Mouse (Mus musculus) lung, embryonic 14.5 days (tissue): ENCODE data around the gene Ptbp3. TPM values are rescaled to one million over a fixed set of nuclear protein-coding genes. Genes with fewer than 3 reads are reported as not detected.

ENCODE experiments used
- ATAC-seq: fragments of 200-750 bp; cut with Nextera tagmentation; 2 replicates; pipeline ENCODE4 v1.8.0; 2017; ENCODE audit warnings: mild to moderate bottlenecking, moderate TSS enrichment, moderate library complexity; ENCODE audit not compliant: insufficient read depth
- DNase-seq: peaks from one replicate; pipeline ENCODE4 v3.0.0-alpha.2; 2015
- H3K27ac ChIP-seq: fragments of 300-500 bp; sonication (generic); 2 replicates; pipeline ENCODE4 v1.5.1; 2014; ENCODE audit warnings: low read depth, mild to moderate bottlenecking, moderate library complexity
- H3K27me3 ChIP-seq: fragments of 300-500 bp; sonication (generic); 2 replicates; pipeline ENCODE4 v1.6.1; 2014; ENCODE audit warnings: low read length, control low read depth; ENCODE audit not compliant: insufficient read depth
- H3K36me3 ChIP-seq: fragments of 300-500 bp; sonication (generic); 2 replicates; pipeline ENCODE4 v1.6.1; 2014; ENCODE audit warnings: control low read depth; ENCODE audit not compliant: insufficient read depth
- H3K4me1 ChIP-seq: fragments of 300-500 bp; sonication (generic); 2 replicates; pipeline ENCODE4 v1.6.1; 2014; ENCODE audit warnings: antibody characterized with exemption, control low read depth; ENCODE audit not compliant: insufficient read depth
- H3K4me2 ChIP-seq: fragments of 300-500 bp; sonication (generic); 2 replicates; pipeline ENCODE4 v1.6.1; 2014; ENCODE audit warnings: mild to moderate bottlenecking
- H3K4me3 ChIP-seq: fragments of 300-500 bp; sonication (generic); 2 replicates; pipeline ENCODE4 v1.5.1; 2014; ENCODE audit warnings: low read depth, low read length
- H3K9ac ChIP-seq: fragments of 300-500 bp; sonication (generic); 2 replicates; pipeline ENCODE4 v1.6.1; 2014
- H3K9me3 ChIP-seq: fragments of 300-500 bp; sonication (generic); 2 replicates; pipeline ENCODE4 v1.6.1; 2016; ENCODE audit warnings: low read depth, low read length, control low read depth
- CTCF ChIP-seq: IDR thresholded peaks from 2 replicates; pipeline ENCODE4 v1.5.1; 2016; ENCODE audit warnings: antibody characterized with exemption, low read depth
- WGBS: fragments of 180-500 bp; shearing (Covaris S2); extraction: QIAGEN DNeasy Blood & Tissue Kit; methylation state at CpG from one replicate; pipeline ENCODE4 v1.1.7; 2014; 5-methylcytosine and 5-hydroxymethylcytosine counted together
- polyA plus RNA-seq: library from polyadenylated mRNA; unstranded; fragments of >200 nt; fragmentation: Nextera tagmentation; extraction: Ambion mirVana; gene quantifications from 2 replicates; pipeline ENCODE4 v1.2.1, GENCODE M21; 2014

The Ptbp3 gene
- polyA plus RNA-seq, result 69.6 and 74.6 TPM in 2 replicates

DNA sequence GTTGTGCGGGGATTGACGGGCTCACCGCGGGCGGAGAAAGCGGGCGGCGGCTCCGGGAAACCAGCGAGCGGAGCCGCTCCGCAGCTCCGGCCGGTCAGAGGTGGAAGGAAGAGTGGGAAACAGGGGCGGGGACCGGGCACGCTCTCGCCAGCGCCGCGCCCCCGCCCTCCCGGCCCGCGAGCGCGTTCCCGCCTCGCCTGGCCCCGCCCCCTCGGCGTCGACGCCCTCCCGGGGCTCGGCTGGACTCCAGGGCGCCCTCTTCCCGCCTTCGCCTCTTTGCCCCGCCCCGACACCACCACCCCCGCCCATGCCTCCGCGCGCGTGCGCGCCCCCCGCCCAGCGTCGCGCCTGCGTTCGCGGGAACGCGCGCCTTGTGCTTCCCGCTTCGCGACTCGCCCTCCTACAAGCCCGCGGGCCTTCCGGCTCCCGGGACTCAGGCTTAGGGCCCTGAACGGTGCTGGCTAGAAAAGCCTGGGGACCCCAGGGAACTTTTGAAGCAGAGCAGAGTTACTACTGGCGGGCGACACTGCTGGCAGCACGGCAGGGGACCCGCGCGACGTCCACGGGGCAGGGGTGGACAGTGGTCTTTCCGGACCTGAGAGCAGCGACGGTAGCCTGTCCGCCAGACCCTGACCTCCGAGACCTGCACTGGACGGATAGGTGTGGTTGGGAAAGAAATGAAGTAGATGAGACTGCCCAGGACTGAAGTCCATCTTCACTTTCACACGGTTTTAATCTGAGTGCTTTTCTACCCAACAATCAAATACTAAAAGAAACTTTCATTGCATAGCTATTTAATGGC lies at the start of gene Ptbp3:
Ptbp3 (minus strand) TSS at position 190 of the 802 bp plus-strand sequence.
- Histone ChIP-seq H3K27me3 (no peaks in the 10 kb centered on the region), H3K27ac (peak within 1 kb of the TSS; percentile 96), H3K9me3 (no peaks in the 10 kb centered on the region), H3K4me2 (peak within 1 kb of the TSS; percentile 80), H3K4me3 (peak within 1 kb of the TSS; percentile 94), H3K9ac (peak within 1 kb of the TSS; percentile 94), H3K36me3 (no peaks in the 10 kb centered on the region), H3K4me1 (peaks cover 8% of the 10 kb centered on the region; the same call in 1 of the 2 replicates)
- ATAC-seq (peak; percentile 92), DNase-seq (peak; percentile 97)
- WGBS, result under 1% methylated on average over 55 of the region's 83 CpGs
- no peak for TF ChIP-seq CTCF

DNA sequence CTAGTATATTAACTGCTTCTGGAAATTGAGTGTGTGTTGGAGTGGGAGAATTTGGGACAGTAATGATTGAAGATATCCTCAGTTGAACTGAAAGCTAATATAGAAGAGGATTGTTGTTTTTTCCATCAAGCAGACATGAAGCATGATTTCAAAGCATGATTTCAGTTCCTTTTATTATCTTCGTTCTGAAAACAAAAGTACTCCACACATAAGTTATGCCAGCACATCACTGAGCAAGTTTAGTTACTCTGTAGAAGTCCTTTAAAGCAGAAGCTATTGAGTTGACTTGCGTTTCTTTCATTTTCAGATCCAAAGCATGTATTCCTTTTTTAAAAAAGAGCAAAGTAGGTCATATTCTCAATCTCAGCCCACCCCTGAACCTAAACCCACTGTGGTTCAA lies 47.4 kb upstream of the Ptbp3 start:
- no peaks in the 10 kb centered on the region for H3K27me3 ChIP-seq
- no peak overlapping the region for H3K27ac ChIP-seq
- H3K9ac ChIP-seq, result no peak overlapping the region
- ATAC-seq (no peak), DNase-seq (no peak)
- H3K4me2 ChIP-seq, result no peak overlapping the region
- 86% methylated on average over 2 of the region's 2 CpGs for WGBS
- H3K36me3 ChIP-seq, result no peaks in the 10 kb centered on the region
- TF ChIP-seq CTCF, result no peak
- no peaks in the 10 kb centered on the region for H3K4me1 ChIP-seq
- no peaks in the 10 kb centered on the region for H3K9me3 ChIP-seq
- H3K4me3 ChIP-seq, result no peak overlapping the region

- no peak for TF ChIP-seq CTCF
- DNase-seq, result no peak
- no peaks in the 10 kb centered on the region for H3K4me1 ChIP-seq
Observed at GRCm38 (mm10) chr4:59594614-59595013, 45.5 kb upstream of the Ptbp3 start.

GRCm38 (mm10) chr4:59587872-59588226 lies 38.7 kb upstream of the Ptbp3 start:
- no peaks in the 10 kb centered on the region for H3K4me1 ChIP-seq
- H3K4me3 ChIP-seq, result no peak overlapping the region
- 95% methylated on average over 1 of the region's 1 CpGs for WGBS
- ATAC-seq, result no peak
- H3K27me3 ChIP-seq, result no peaks in the 10 kb centered on the region
- H3K4me2 ChIP-seq, result no peak overlapping the region
- no peaks in the 10 kb centered on the region for H3K36me3 ChIP-seq
- no peaks in the 10 kb centered on the region for H3K9me3 ChIP-seq
- H3K27ac ChIP-seq, result no peak overlapping the region
- DNase-seq, result no peak
- TF ChIP-seq CTCF, result no peak
- H3K9ac ChIP-seq, result no peak overlapping the region

More at GRCm38 (mm10) chr4:59594614-59595013, 45.5 kb upstream of the Ptbp3 start:
- no peak overlapping the region for H3K9ac ChIP-seq
- H3K36me3 ChIP-seq, result no peaks in the 10 kb centered on the region
- no peak for ATAC-seq
- H3K4me3 ChIP-seq, result no peak overlapping the region
- H3K4me2 ChIP-seq, result no peak overlapping the region
- WGBS, result 58% methylated on average over 2 of the region's 2 CpGs
- no peak overlapping the region for H3K27ac ChIP-seq
- H3K27me3 ChIP-seq, result no peaks in the 10 kb centered on the region
- no peaks in the 10 kb centered on the region for H3K9me3 ChIP-seq

GRCm38 (mm10) chr4:59587215-59587871 lies 38.2 kb upstream of the Ptbp3 start:
- WGBS, result 54% methylated on average over 2 of the region's 2 CpGs
- H3K9me3 ChIP-seq, result no peaks in the 10 kb centered on the region

DNA sequence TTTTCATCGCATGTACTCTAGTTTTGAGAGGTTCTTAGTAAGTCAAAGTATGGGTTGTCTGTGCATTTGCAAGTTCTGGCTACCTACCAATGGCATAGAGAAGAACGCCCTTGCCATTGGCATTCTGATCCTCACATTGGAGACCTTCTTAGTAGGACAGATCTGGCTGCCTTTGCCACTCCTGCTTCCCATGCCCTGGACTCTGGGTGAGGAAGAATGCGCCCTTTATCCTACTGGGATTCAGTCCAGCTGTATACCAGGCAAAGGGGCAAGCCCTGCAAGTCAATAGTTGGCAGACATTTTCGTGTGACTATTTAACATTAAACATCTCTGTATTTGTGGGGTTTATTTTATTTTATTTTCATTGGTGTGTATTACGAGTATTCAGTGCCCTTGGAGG lies 35.9 kb upstream of the Ptbp3 start:
- no peaks in the 10 kb centered on the region for H3K9me3 ChIP-seq
- WGBS, result 75% methylated on average over 5 of the region's 5 CpGs
- no peak overlapping the region for H3K9ac ChIP-seq
- H3K4me1 ChIP-seq, result no peaks in the 10 kb centered on the region; the same call in 1 of the 2 replicates
- ATAC-seq (no peak), DNase-seq (no peak)
- no peaks in the 10 kb centered on the region for H3K27me3 ChIP-seq
- no peak for TF ChIP-seq CTCF
- H3K27ac ChIP-seq, result no peak overlapping the region
- no peaks in the 10 kb centered on the region for H3K36me3 ChIP-seq
- no peak overlapping the region for H3K4me2 ChIP-seq
- H3K4me3 ChIP-seq, result no peak overlapping the region

More at GRCm38 (mm10) chr4:59587215-59587871, 38.2 kb upstream of the Ptbp3 start:
- ATAC-seq, result no peak
- H3K27ac ChIP-seq, result no peak overlapping the region
- no peak overlapping the region for H3K4me3 ChIP-seq
- no peak overlapping the region for H3K4me2 ChIP-seq
- no peaks in the 10 kb centered on the region for H3K36me3 ChIP-seq
- no peak for DNase-seq
- H3K4me1 ChIP-seq, result no peaks in the 10 kb centered on the region
- no peak for TF ChIP-seq CTCF
- no peaks in the 10 kb centered on the region for H3K27me3 ChIP-seq
- H3K9ac ChIP-seq, result no peak overlapping the region

DNA sequence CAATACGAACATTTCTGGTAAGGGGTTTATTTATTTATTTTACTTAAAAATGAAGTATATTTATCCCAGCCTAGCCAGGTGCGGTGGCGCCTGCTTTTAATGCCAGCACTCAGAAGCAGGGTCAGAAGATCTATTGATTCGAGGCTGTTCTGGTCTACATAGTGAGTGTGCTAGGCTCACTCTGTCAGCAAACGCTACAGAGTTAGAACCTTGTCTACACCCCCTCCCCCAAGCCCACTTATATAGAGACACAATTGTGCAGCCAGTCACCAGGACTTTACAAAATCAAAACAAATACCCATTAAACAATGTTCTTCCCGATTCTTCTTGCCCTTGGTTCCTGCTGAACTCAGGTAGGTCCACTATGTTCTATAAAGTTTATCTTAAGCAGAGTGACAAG lies 33.0 kb upstream of the Ptbp3 start:
- no peak for TF ChIP-seq CTCF
- Histone ChIP-seq H3K27me3 (no peaks in the 10 kb centered on the region), H3K4me1 (no peaks in the 10 kb centered on the region; the same call in 1 of the 2 replicates), H3K36me3 (no peaks in the 10 kb centered on the region), H3K4me2 (peak overlapping the region; percentile 90), H3K9me3 (no peaks in the 10 kb centered on the region), H3K9ac (no peak overlapping the region), H3K27ac (no peak overlapping the region), H3K4me3 (peak overlapping the region; percentile 64)
- WGBS, result 15% methylated on average over 6 of the region's 6 CpGs
- DNase-seq (peak; percentile 7), ATAC-seq (no peak)
